Mouse (Mus musculus) adrenal gland, postnatal 25 days (tissue): Measurements from ENCODE around the gene Rab3c. TPM values are rescaled to one million over a fixed set of nuclear protein-coding genes. Genes with fewer than 3 reads are reported as not detected.
A peak's percentile ranks its signal among the peaks of the same experiment; 100 is the strongest.

Experiments
- DNase-seq: peaks from one replicate; pipeline ENCODE4 v3.0.0; 2021; ENCODE audit warnings: mixed read lengths
- total RNA-seq: library from RNA; stranded (reverse); gene quantifications from 2 replicates; pipeline ENCODE4 v1.2.3, GENCODE M21; 2021

The Rab3c gene
- total RNA-seq, 1 experiment from 2014 or later, result 33.2 TPM

GRCm38 (mm10) chr13:110093720-110094685, 186.8 kb downstream of the Rab3c start:
- DNase-seq, result no peak

GRCm38 (mm10) chr13:110083961-110084360, 196.8 kb downstream of the Rab3c start:
- no peak for DNase-seq

- no peak for DNase-seq
Measured at GRCm38 (mm10) chr13:110081174-110081573, 199.6 kb downstream of the Rab3c start.

- DNase-seq, result no peak
Measured at GRCm38 (mm10) chr13:110075587-110075986, 205.2 kb downstream of the Rab3c start.

GRCm38 (mm10) chr13:110074180-110074579, 206.6 kb downstream of the Rab3c start:
- no peak for DNase-seq

GRCm38 (mm10) chr13:110067149-110067548, 213.6 kb downstream of the Rab3c start:
- no peak for DNase-seq

GRCm38 (mm10) chr13:110066674-110067073, 214.1 kb downstream of the Rab3c start:
- DNase-seq, result no peak

GRCm38 (mm10) chr13:110062835-110063411, 217.9 kb downstream of the Rab3c start:
- peak; percentile 55 for DNase-seq

- peak; percentile 26 for DNase-seq
Measured at GRCm38 (mm10) chr13:110062288-110062687, 218.5 kb downstream of the Rab3c start.

GRCm38 (mm10) chr13:110054538-110054937, 226.3 kb downstream of the Rab3c start:
- DNase-seq, result no peak

- no peak for DNase-seq
Measured at GRCm38 (mm10) chr13:110048767-110049434, 231.9 kb downstream of the Rab3c start.

GRCm38 (mm10) chr13:110044418-110044817, 236.4 kb downstream of the Rab3c start:
- no peak for DNase-seq

GRCm38 (mm10) chr13:110039779-110040498, 240.9 kb downstream of the Rab3c start:
- DNase-seq, result peak; percentile 21

- no peak for DNase-seq
Measured at GRCm38 (mm10) chr13:110039170-110039569, 241.6 kb downstream of the Rab3c start.

GRCm38 (mm10) chr13:110038521-110038920, 242.3 kb downstream of the Rab3c start:
- no peak for DNase-seq

- DNase-seq, result no peak
Measured at GRCm38 (mm10) chr13:110034885-110035284, 245.9 kb downstream of the Rab3c start.

GRCm38 (mm10) chr13:110034041-110034440, 246.8 kb downstream of the Rab3c start:
- DNase-seq, result no peak

GRCm38 (mm10) chr13:110031886-110032285, 248.9 kb downstream of the Rab3c start:
- DNase-seq, result no peak

- DNase-seq, result no peak
Measured at GRCm38 (mm10) chr13:110031061-110031460, 249.7 kb downstream of the Rab3c start.

- no peak for DNase-seq
Measured at GRCm38 (mm10) chr13:110024381-110025161, 256.2 kb downstream of the Rab3c start.

- no peak for DNase-seq
Measured at GRCm38 (mm10) chr13:110023031-110023430, 257.8 kb downstream of the Rab3c start.
